Comparison of ENCODE assay signal across 17 mouse cellular contexts in the genomic region with DNA sequence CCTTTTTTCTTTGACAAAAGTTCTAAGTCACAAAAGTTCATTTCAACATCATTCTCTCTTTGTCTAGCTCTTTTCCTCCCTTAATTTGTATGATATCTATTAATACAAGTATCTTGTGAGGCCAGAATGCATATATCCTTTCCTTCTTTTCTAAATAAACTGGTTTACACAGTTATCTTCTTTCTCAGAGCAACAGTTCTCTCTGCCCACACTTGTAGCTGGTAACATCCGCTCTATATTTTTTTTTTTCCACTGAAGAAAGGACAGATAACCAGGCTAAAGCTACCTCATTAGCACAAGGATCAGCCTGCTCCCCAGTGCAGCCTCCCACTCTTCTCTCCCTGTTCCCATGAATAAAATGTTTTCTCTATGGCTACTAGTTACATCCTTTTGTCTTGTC.
"Had no signal": no experiment of that assay in that cellular context is flagged by ENCODE, and none has a peak within 500 bp of the region (broad histone marks: within the 10 kb centered on the region; RNA-seq: fewer than 3 reads in every experiment).

No protein-coding gene starts in this region.

- H3K27me3 ChIP-seq: megakaryocyte, embryonic 14.5 days; midbrain, embryonic 13.5 days; midbrain, embryonic 15.5 days; neural tube, embryonic 13.5 days; stomach, embryonic 15.5 days had no signal

- DNase-seq: lung, adult 18-20 months; lung, embryonic 14.5 days; lung, postnatal 10 days; lung, postnatal 4 days; right cerebral cortex, postnatal 14 days; thymus, adult 2 months; thymus, postnatal 25 days; thymus, postnatal 4 days had no signal

- H3K36me3 ChIP-seq: midbrain, embryonic 10.5 days; midbrain, embryonic 13.5 days; midbrain, embryonic 15.5 days; neural tube, embryonic 13.5 days; stomach, embryonic 15.5 days had no signal

- ATAC-seq: midbrain, embryonic 13.5 days; midbrain, embryonic 15.5 days had no signal

- H3K27ac ChIP-seq: liver, embryonic 14.5 days; midbrain, embryonic 10.5 days; midbrain, embryonic 13.5 days; midbrain, embryonic 15.5 days; neural tube, embryonic 13.5 days; stomach, embryonic 15.5 days; stomach, postnatal 0 days had no signal

- H3K4me2 ChIP-seq: lung, embryonic 14.5 days; midbrain, embryonic 13.5 days; midbrain, embryonic 15.5 days; neural tube, embryonic 13.5 days; stomach, embryonic 15.5 days had no signal

- H3K4me1 ChIP-seq: midbrain, embryonic 10.5 days; midbrain, embryonic 13.5 days; midbrain, embryonic 15.5 days; neural tube, embryonic 13.5 days; stomach, embryonic 15.5 days had no signal

- H3K9ac ChIP-seq: liver, embryonic 14.5 days; lung, embryonic 14.5 days; midbrain, embryonic 13.5 days; midbrain, embryonic 15.5 days; neural tube, embryonic 13.5 days; stomach, embryonic 15.5 days had no signal

- H3K4me3 ChIP-seq: megakaryocyte, embryonic 14.5 days; midbrain, embryonic 10.5 days; midbrain, embryonic 13.5 days; midbrain, embryonic 15.5 days; myocyte; neural tube, embryonic 13.5 days; stomach, embryonic 15.5 days had no signal

- H3K9me3 ChIP-seq: megakaryocyte, embryonic 14.5 days; midbrain, embryonic 10.5 days; midbrain, embryonic 13.5 days; midbrain, embryonic 15.5 days; neural tube, embryonic 13.5 days; stomach, embryonic 15.5 days had no signal
